Mouse (Mus musculus) embryo, embryonic 9.5 days (tissue): Measurements from ENCODE around the gene Zbtb43.

Experiments
- DNase-seq: peaks from one replicate; pipeline ENCODE4 v3.0.0-alpha.2; 2017; ENCODE audit errors: extremely low spot score

Zbtb43 gene

DNA sequence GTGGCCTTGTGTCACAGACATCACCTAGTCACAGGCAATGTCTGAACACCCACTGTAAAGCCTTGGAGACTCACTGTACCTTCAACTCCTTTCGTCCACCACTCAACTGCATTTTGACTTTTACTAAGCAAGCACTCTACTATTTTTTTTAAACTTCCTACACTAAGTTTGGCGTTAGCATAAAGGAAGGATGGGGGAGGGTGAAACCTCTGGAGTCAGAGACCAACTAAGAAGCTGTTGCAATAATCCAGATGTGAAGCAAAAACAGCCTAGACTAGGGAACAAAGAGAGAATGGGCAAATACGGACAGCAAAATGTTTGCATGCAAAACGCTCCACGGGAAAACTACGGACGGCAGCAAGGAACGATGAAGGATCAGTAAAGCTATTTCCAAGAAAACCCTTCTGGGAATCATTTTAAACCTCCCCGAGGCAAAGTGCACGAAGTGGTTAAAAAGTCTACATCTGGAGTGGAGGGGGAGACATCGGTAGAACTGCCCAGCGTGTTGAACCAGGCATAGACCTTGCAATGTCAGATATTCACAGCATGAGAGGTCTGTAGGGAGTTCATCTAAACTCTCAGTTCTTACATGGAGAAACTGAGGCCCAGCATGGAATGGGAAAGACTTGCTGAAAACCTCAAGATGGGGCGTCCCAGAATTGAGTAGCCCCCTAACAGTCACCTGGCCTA is 38.1 kb downstream of the Zbtb43 start:
- DNase-seq, result peak; percentile 5

DNA sequence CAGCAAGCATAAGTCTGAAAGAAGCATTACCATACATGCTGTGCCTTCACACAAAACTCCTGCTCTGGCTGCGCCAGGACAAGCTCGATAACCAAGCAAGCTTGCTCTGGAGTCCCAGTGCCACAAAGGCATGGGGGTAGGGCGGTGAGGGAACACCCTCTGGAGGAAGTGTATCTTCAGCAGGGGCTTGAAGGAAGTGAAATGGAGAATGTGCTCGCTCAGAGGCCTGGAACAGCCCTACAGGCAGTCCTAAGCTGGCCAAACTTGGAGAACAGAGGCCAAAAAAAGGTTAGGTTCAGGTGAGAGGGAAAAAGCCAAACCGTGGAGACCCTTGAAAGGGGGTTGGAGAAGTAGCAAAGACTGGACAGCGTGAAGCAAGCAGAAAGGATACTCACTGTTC is 39.0 kb downstream of the Zbtb43 start:
- peak; percentile 11 for DNase-seq

- DNase-seq, result no peak
Observed at GRCm38 (mm10) chr2:33426640-33427398, 41.5 kb downstream of the Zbtb43 start.

- no peak for DNase-seq
Observed at GRCm38 (mm10) chr2:33417454-33417853, 50.9 kb downstream of the Zbtb43 start.

- no peak for DNase-seq
Observed at GRCm38 (mm10) chr2:33414019-33414418, 54.3 kb downstream of the Zbtb43 start.

DNA sequence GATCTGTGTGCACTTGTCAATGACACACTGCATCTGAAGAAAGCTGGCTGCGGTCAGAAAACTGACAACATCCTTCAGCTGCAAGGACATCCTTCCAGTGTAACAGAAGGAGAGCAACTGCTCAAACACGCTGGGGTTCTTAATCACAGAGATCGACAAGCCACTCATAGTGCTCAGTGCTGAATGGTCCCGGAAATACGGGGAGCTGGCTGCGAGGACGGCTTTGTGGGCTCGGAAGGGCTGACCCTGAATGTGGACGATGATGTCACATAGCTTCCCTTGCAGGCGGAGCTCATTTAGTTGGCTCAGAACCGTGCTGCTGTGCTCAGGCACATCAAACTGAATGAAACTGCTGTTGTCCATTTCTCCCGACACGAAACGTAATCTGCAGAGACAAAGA is 56.2 kb downstream of the Zbtb43 start:
- no peak for DNase-seq

DNA sequence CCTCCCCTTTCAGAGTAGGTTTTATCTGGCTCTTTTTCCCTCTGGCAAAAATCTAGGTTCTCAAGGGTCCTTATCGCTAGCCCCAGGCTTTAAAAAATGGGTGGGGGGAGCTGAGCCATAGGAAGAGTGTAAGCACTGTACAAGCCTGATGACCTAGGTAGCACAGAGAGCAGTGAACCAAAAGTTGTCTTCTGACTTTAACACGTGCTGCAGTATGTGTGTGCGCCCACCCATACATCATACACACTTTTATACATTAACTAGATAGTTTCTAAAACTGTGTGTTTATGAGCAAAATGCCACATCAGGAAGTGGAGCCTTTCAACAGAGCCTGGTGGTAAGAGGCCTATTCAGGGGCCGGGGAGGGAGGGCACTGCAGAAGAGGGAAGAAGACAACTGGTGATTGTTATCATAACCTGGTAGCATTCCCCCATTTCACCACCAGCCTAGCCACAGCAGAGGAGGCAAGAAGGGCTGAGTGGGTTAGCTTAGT is 64.8 kb downstream of the Zbtb43 start:
- no peak for DNase-seq

DNA sequence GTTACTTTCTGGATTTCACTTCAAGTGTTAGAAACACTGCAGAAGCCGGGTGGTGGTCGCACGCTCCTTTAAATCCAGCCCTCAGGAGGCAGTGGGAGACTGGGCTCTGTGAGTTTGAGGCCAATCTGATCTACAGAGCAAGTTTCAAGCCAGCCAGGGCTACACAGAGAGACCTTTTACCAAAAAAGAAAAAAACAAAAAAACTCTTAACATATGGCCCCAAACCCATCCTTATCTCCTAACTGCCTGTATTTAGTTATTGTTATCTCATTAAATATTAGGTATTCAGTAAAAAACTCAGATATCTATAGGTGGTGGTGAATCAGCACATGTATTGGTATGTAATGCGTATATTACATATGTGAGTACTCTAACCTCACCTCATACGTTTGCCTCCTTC is 65.7 kb downstream of the Zbtb43 start:
- no peak for DNase-seq

- peak; percentile 58 for DNase-seq
Observed at GRCm38 (mm10) chr2:33402236-33402635, 66.1 kb downstream of the Zbtb43 start.

DNA sequence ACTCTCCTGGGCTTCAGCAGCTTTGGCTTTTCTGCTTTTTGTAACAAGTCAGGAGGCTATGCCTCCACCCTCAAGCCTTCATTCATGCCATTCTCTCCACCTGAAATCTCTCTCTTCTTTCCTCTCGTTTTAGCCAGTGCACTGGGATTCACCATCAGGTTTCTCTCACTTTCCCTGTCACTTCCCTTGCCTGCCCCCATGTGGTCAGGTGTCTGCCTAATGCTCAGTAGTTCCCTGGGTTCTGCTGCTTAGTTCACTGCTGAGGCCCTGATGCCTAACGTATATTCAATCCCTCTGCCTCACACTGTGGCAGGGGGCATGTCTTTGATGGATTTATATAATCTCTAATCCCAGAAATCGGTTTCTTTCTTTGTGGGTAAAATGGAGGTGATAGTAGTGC is 67.1 kb downstream of the Zbtb43 start:
- DNase-seq, result no peak

GRCm38 (mm10) chr2:33400541-33400940 is 67.8 kb downstream of the Zbtb43 start:
- DNase-seq, result no peak
